Mouse (Mus musculus) cerebellum, adult 2 months (tissue): ENCODE data around the gene 2310022A10Rik.
"Not testable (repeated sequence)": the region's sequence is repeated elsewhere in the genome, so short reads cannot be mapped to it uniquely, and the experiment has no call there.

Source experiments
- CTCF ChIP-seq: fragments of 200-500 bp; IDR thresholded peaks from 2 replicates; pipeline ENCODE4 v1.5.1; 2011; ENCODE audit warnings: low read depth, mild to moderate bottlenecking, control low read depth, low read length, moderate library complexity, borderline replicate concordance; ENCODE audit not compliant: insufficient read depth
- POLR2A ChIP-seq: fragments of 200-500 bp; IDR thresholded peaks from 2 replicates; pipeline ENCODE4 v1.6.1; 2011; ENCODE audit warnings: low read length, control low read depth, borderline replicate concordance; ENCODE audit not compliant: insufficient read depth

- TF ChIP-seq CTCF, POLR2A: not testable (repeated sequence)
These were observed 75.8 kb downstream of the 2310022A10Rik start for GRCm38 (mm10) chr7:27628816-27629215.
